Mouse (Mus musculus): ENCODE results near the gene Mettl13. TPM values are rescaled to one million over a fixed set of nuclear protein-coding genes. Genes with fewer than 3 reads are reported as not detected.

Gene Mettl13
- polyA plus RNA-seq, 1 experiment: 21.2 TPM

GRCm38 (mm10) chr1:162530666-162531065 is 17.7 kb downstream of the Mettl13 start:
- Histone ChIP-seq H3K36me3 (ENCODE audit: control insufficient read depth, insufficient read depth) (peaks cover 33% of the 10 kb centered on the region), H3K79me2 (ENCODE audit: control insufficient read depth, insufficient read depth) (no peaks in the 10 kb centered on the region), H3ac (ENCODE audit: control insufficient read depth, insufficient read length, low read depth) (no peak overlapping the region), H3K4me3 (ENCODE audit: insufficient read depth, poor library complexity, severe bottlenecking) (no peak overlapping the region), H3K27me3 (ENCODE audit: control insufficient read depth, insufficient read depth, insufficient read length) (no peaks in the 10 kb centered on the region), H3K79me3 (ENCODE audit: low read depth) (no peaks in the 10 kb centered on the region)
- no peak for TF ChIP-seq FOSL1 (IDR thresholded peaks at IDR 0.05; ENCODE audit: insufficient read depth, low read length, poor library complexity, severe bottlenecking)
- no peak for TF ChIP-seq MYOG (IDR thresholded peaks at IDR 0.05; ENCODE audit: control insufficient read depth, extremely low read depth, insufficient read length)
- TF ChIP-seq USF1 (IDR thresholded peaks at IDR 0.05; ENCODE audit: low read depth): no peak
- no peak for TF ChIP-seq CEBPB (IDR thresholded peaks at IDR 0.05; ENCODE audit: low read depth)
- no peak for TF ChIP-seq CTCF (IDR thresholded peaks at IDR 0.05; ENCODE audit: control insufficient read depth, insufficient read depth, insufficient read length)
- TF ChIP-seq MYOD1 (IDR thresholded peaks at IDR 0.05; ENCODE audit: control insufficient read depth, insufficient read length, low read depth): no peak
- TF ChIP-seq MAX (IDR thresholded peaks at IDR 0.05): no peak

- TF ChIP-seq USF1 (IDR thresholded peaks at IDR 0.05; ENCODE audit: low read depth) (no peak), MYOD1 (IDR thresholded peaks at IDR 0.05; ENCODE audit: control insufficient read depth, insufficient read length, low read depth) (no peak), FOSL1 (IDR thresholded peaks at IDR 0.05; ENCODE audit: insufficient read depth, low read length, poor library complexity, severe bottlenecking) (no peak), MAX (IDR thresholded peaks at IDR 0.05) (no peak), CTCF (IDR thresholded peaks at IDR 0.05; ENCODE audit: control insufficient read depth, insufficient read depth, insufficient read length) (no peak), MYOG (IDR thresholded peaks at IDR 0.05; ENCODE audit: control insufficient read depth, extremely low read depth, insufficient read length) (no peak), CEBPB (IDR thresholded peaks at IDR 0.05; ENCODE audit: low read depth) (no peak)
- peaks cover 23% of the 10 kb centered on the region for H3K36me3 ChIP-seq (ENCODE audit: control insufficient read depth, insufficient read depth)
- no peaks in the 10 kb centered on the region for H3K79me2 ChIP-seq (ENCODE audit: control insufficient read depth, insufficient read depth)
- no peak overlapping the region for H3ac ChIP-seq (ENCODE audit: control insufficient read depth, insufficient read length, low read depth)
- no peak overlapping the region for H3K4me3 ChIP-seq (ENCODE audit: insufficient read depth, poor library complexity, severe bottlenecking)
- H3K27me3 ChIP-seq (ENCODE audit: control insufficient read depth, insufficient read depth, insufficient read length): no peaks in the 10 kb centered on the region
- no peaks in the 10 kb centered on the region for H3K79me3 ChIP-seq (ENCODE audit: low read depth)
Measured at GRCm38 (mm10) chr1:162529651-162530050, 18.7 kb downstream of the Mettl13 start.

GRCm38 (mm10) chr1:162515116-162515515 is 33.2 kb downstream of the Mettl13 start:
- no peaks in the 10 kb centered on the region for H3K27me3 ChIP-seq (ENCODE audit: control insufficient read depth, insufficient read depth, insufficient read length)
- H3K79me2 ChIP-seq (ENCODE audit: control insufficient read depth, insufficient read depth): no peaks in the 10 kb centered on the region
- TF ChIP-seq MYOG (IDR thresholded peaks at IDR 0.05; ENCODE audit: control insufficient read depth, extremely low read depth, insufficient read length): no peak
- TF ChIP-seq USF1 (IDR thresholded peaks at IDR 0.05; ENCODE audit: low read depth): no peak
- TF ChIP-seq CTCF (IDR thresholded peaks at IDR 0.05; ENCODE audit: control insufficient read depth, insufficient read depth, insufficient read length): no peak
- no peak for TF ChIP-seq FOSL1 (IDR thresholded peaks at IDR 0.05; ENCODE audit: insufficient read depth, low read length, poor library complexity, severe bottlenecking)
- TF ChIP-seq CEBPB (IDR thresholded peaks at IDR 0.05; ENCODE audit: low read depth): no peak
- TF ChIP-seq MYOD1 (IDR thresholded peaks at IDR 0.05; ENCODE audit: control insufficient read depth, insufficient read length, low read depth): no peak
- no peak for TF ChIP-seq MAX (IDR thresholded peaks at IDR 0.05)
- no peaks in the 10 kb centered on the region for H3K36me3 ChIP-seq (ENCODE audit: control insufficient read depth, insufficient read depth)
- no peak overlapping the region for H3ac ChIP-seq (ENCODE audit: control insufficient read depth, insufficient read length, low read depth)
- no peak overlapping the region for H3K4me3 ChIP-seq (ENCODE audit: insufficient read depth, poor library complexity, severe bottlenecking)
- H3K79me3 ChIP-seq (ENCODE audit: low read depth): no peaks in the 10 kb centered on the region

- Histone ChIP-seq H3ac (ENCODE audit: control insufficient read depth, insufficient read length, low read depth) (no peak overlapping the region), H3K79me3 (ENCODE audit: low read depth) (no peaks in the 10 kb centered on the region), H3K36me3 (ENCODE audit: control insufficient read depth, insufficient read depth) (no peaks in the 10 kb centered on the region), H3K79me2 (ENCODE audit: control insufficient read depth, insufficient read depth) (no peaks in the 10 kb centered on the region), H3K4me3 (ENCODE audit: insufficient read depth, poor library complexity, severe bottlenecking) (no peak overlapping the region), H3K27me3 (ENCODE audit: control insufficient read depth, insufficient read depth, insufficient read length) (no peaks in the 10 kb centered on the region)
- no peak for TF ChIP-seq FOSL1 (IDR thresholded peaks at IDR 0.05; ENCODE audit: insufficient read depth, low read length, poor library complexity, severe bottlenecking)
- TF ChIP-seq MYOG (IDR thresholded peaks at IDR 0.05; ENCODE audit: control insufficient read depth, extremely low read depth, insufficient read length): no peak
- TF ChIP-seq CEBPB (IDR thresholded peaks at IDR 0.05; ENCODE audit: low read depth): no peak
- TF ChIP-seq USF1 (IDR thresholded peaks at IDR 0.05; ENCODE audit: low read depth): no peak
Measured at GRCm38 (mm10) chr1:162510013-162510356, 38.4 kb downstream of the Mettl13 start.

- H3K4me3 ChIP-seq (ENCODE audit: insufficient read depth, poor library complexity, severe bottlenecking): no peak overlapping the region
Measured at GRCm38 (mm10) chr1:162509329-162510012, 38.9 kb downstream of the Mettl13 start.

More at GRCm38 (mm10) chr1:162509329-162510012, 38.9 kb downstream of the Mettl13 start:
- Histone ChIP-seq H3K27me3 (ENCODE audit: control insufficient read depth, insufficient read depth, insufficient read length) (no peaks in the 10 kb centered on the region), H3K79me2 (ENCODE audit: control insufficient read depth, insufficient read depth) (no peaks in the 10 kb centered on the region), H3K36me3 (ENCODE audit: control insufficient read depth, insufficient read depth) (no peaks in the 10 kb centered on the region), H3K79me3 (ENCODE audit: low read depth) (no peaks in the 10 kb centered on the region), H3ac (ENCODE audit: control insufficient read depth, insufficient read length, low read depth) (no peak overlapping the region)
- TF ChIP-seq FOSL1 (IDR thresholded peaks at IDR 0.05; ENCODE audit: insufficient read depth, low read length, poor library complexity, severe bottlenecking) (peak; percentile 98), MYOD1 (IDR thresholded peaks at IDR 0.05; ENCODE audit: control insufficient read depth, insufficient read length, low read depth) (peak; percentile 83), MAX (IDR thresholded peaks at IDR 0.05) (peak; percentile 59), USF1 (IDR thresholded peaks at IDR 0.05; ENCODE audit: low read depth) (no peak), CEBPB (IDR thresholded peaks at IDR 0.05; ENCODE audit: low read depth) (no peak), CTCF (IDR thresholded peaks at IDR 0.05; ENCODE audit: control insufficient read depth, insufficient read depth, insufficient read length) (no peak), MYOG (IDR thresholded peaks at IDR 0.05; ENCODE audit: control insufficient read depth, extremely low read depth, insufficient read length) (no peak)
